Comparison of ENCODE assay signal across 30 mouse cellular contexts in genomic region chr3:108341040-108341439, GRCm38 (mm10). TPM values are rescaled to one million over a fixed set of nuclear protein-coding genes. Genes with fewer than 3 reads are reported as not detected.
"Had no signal": no experiment of that assay in that cellular context is flagged by ENCODE, and none has a peak within 500 bp of the region (broad histone marks: within the 10 kb centered on the region; RNA-seq: fewer than 3 reads in every experiment).

No protein-coding gene starts in this region.

- ATAC-seq: forebrain, embryonic 16.5 days; hindbrain, embryonic 16.5 days; inflammation-experienced regulatory T-cells, adult 6 months; intestine, embryonic 15.5 days; intestine, postnatal 0 days had no signal

- H3K4me2 ChIP-seq: heart, embryonic 12.5 days; hindbrain, embryonic 12.5 days; hindbrain, embryonic 14.5 days; intestine, embryonic 15.5 days; limb, embryonic 12.5 days had no signal

- H3K27me3 ChIP-seq: heart, embryonic 12.5 days; hindbrain, embryonic 12.5 days; intestine, embryonic 15.5 days; limb, embryonic 12.5 days had no signal

- DNase-seq: gastrocnemius, adult 2 months; gastrocnemius, postnatal 10 days; gastrocnemius, postnatal 25 days; heart, adult 18-20 months; heart, postnatal 10 days; heart, postnatal 4 days; kidney, adult 18-20 months; kidney, adult 8-10 months; kidney, postnatal 10 days; kidney, postnatal 25 days; kidney, postnatal 4 days; layer of hippocampus, adult 9-11 months; liver had no signal

- H3K4me3 ChIP-seq: gastrocnemius, adult 2 months; heart, embryonic 10.5 days; heart, embryonic 12.5 days; hindbrain, embryonic 12.5 days; intestine, embryonic 15.5 days; left cerebral cortex, adult 2 months; limb, embryonic 10.5 days; limb, embryonic 12.5 days had no signal

- H3K9me3 ChIP-seq: heart, embryonic 10.5 days; heart, embryonic 12.5 days; hindbrain, embryonic 12.5 days; intestine, embryonic 15.5 days; limb, embryonic 10.5 days; limb, embryonic 12.5 days had no signal

- H3K4me1 ChIP-seq: heart, embryonic 10.5 days; heart, embryonic 12.5 days; hindbrain, embryonic 12.5 days; intestine, embryonic 15.5 days; limb, embryonic 10.5 days; limb, embryonic 12.5 days had no signal

- H3K9ac ChIP-seq: heart, embryonic 12.5 days; hindbrain, embryonic 12.5 days; hindbrain, embryonic 14.5 days; intestine, embryonic 15.5 days; limb, embryonic 12.5 days had no signal

- H3K27ac ChIP-seq: gastrocnemius, adult 2 months; heart, embryonic 10.5 days; hindbrain, embryonic 12.5 days; hindbrain, embryonic 14.5 days; intestine, embryonic 15.5 days; left cerebral cortex, adult 2 months; limb, embryonic 10.5 days; limb, embryonic 12.5 days had no signal

RNA-seq across cellular contexts. Expression of gene Mybphl, which starts 23.7 kb away (rescaled TPM):
- total RNA-seq: gastrocnemius, adult 2 months; gastrocnemius, postnatal 10 days; gastrocnemius, postnatal 25 days; gastrocnemius, postnatal 4 days; granulocyte monocyte progenitor cell, adult 5-6 weeks had no signal
- polyA plus RNA-seq: hindbrain, embryonic 12.5 days; inflammation-experienced regulatory T-cells, adult 6 months; intestine, embryonic 15.5 days; intestine, postnatal 0 days; kidney, embryonic 14.5 days; kidney, embryonic 16.5 days; limb, embryonic 12.5 days; limb, embryonic 14.5 days had no signal

RNA-seq across cellular contexts. Expression of gene Psrc1, which starts 42.6 kb away (rescaled TPM):
- total RNA-seq: gastrocnemius, adult 2 months had no signal

RNA-seq across cellular contexts. Expression of gene Sort1, which starts 57.2 kb away (rescaled TPM):
- polyA plus RNA-seq: inflammation-experienced regulatory T-cells, adult 6 months had no signal
